Mouse (Mus musculus): ENCODE results near the gene Rbm8a. TPM values are rescaled to one million over a fixed set of nuclear protein-coding genes. Genes with fewer than 3 reads are reported as not detected.

Gene Rbm8a
- total RNA-seq, 2 experiments from 2014 or later: 64.7 to 112 TPM

GRCm38 (mm10) chr3:96668424-96669067, 38.8 kb downstream of the Rbm8a start:
- no peak for ATAC-seq (replicated peaks; ENCODE audit: poor library complexity, severe bottlenecking)

GRCm38 (mm10) chr3:96669727-96670468, 40.2 kb downstream of the Rbm8a start, which contains the start of gene Ankrd35:
TSS of gene Ankrd35 (plus strand) at chr3:96670131.
- ATAC-seq (replicated peaks; ENCODE audit: poor library complexity, severe bottlenecking): peak; percentile 99

GRCm38 (mm10) chr3:96671519-96671918, 41.8 kb downstream of the Rbm8a start:
- ATAC-seq (replicated peaks; ENCODE audit: poor library complexity, severe bottlenecking): no peak

GRCm38 (mm10) chr3:96673514-96673913, 43.8 kb downstream of the Rbm8a start:
- ATAC-seq (replicated peaks; ENCODE audit: poor library complexity, severe bottlenecking): no peak

GRCm38 (mm10) chr3:96674442-96674841, 44.7 kb downstream of the Rbm8a start:
- no peak for ATAC-seq (replicated peaks; ENCODE audit: poor library complexity, severe bottlenecking)

GRCm38 (mm10) chr3:96675171-96675570, 45.4 kb downstream of the Rbm8a start:
- peak; percentile 52 for ATAC-seq (replicated peaks; ENCODE audit: poor library complexity, severe bottlenecking)

- ATAC-seq (replicated peaks; ENCODE audit: poor library complexity, severe bottlenecking): no peak
These were observed 46.0 kb downstream of the Rbm8a start for GRCm38 (mm10) chr3:96675690-96676089.

GRCm38 (mm10) chr3:96678456-96678855, 48.7 kb downstream of the Rbm8a start:
- ATAC-seq (replicated peaks; ENCODE audit: poor library complexity, severe bottlenecking): no peak

- ATAC-seq (replicated peaks; ENCODE audit: poor library complexity, severe bottlenecking): no peak
These were observed 49.5 kb downstream of the Rbm8a start for GRCm38 (mm10) chr3:96679159-96679674.

- ATAC-seq (replicated peaks; ENCODE audit: poor library complexity, severe bottlenecking): no peak
These were observed 50.7 kb downstream of the Rbm8a start for GRCm38 (mm10) chr3:96680269-96680956.

Other genes with a start within 250 kb of the Rbm8a start
- not detected in 2 replicates for gene BC107364, start 177.6 kb upstream of the Rbm8a start, total RNA-seq (2014; fragmentation: Nextera tagmentation)
- not detected in 2 replicates for gene BC107364, start 177.6 kb upstream of the Rbm8a start, total RNA-seq (2017)
- not detected in 2 replicates for gene Hfe2, start 104.8 kb upstream of the Rbm8a start, total RNA-seq (2014; fragmentation: Nextera tagmentation)
- gene Hfe2, start 104.8 kb upstream of the Rbm8a start, total RNA-seq (2017): not detected in 2 replicates
- 80.1 and 110 TPM in 2 replicates for gene Txnip, start 72.0 kb upstream of the Rbm8a start, total RNA-seq (2014; fragmentation: Nextera tagmentation)
- gene Txnip, start 72.0 kb upstream of the Rbm8a start, total RNA-seq (2017): 79.0 and 80.5 TPM in 2 replicates
- not detected in 2 replicates for gene Gm16253, start 52.9 kb upstream of the Rbm8a start, total RNA-seq (2014; fragmentation: Nextera tagmentation)
- gene Gm16253, start 52.9 kb upstream of the Rbm8a start, total RNA-seq (2017): not detected in 2 replicates
- gene Polr3gl, start 35.8 kb upstream of the Rbm8a start, total RNA-seq (2014; fragmentation: Nextera tagmentation): 15.6 and 43.7 TPM in 2 replicates
- 50.5 and 57.8 TPM in 2 replicates for gene Polr3gl, start 35.8 kb upstream of the Rbm8a start, total RNA-seq (2017)
- gene Ankrd34a, start 33.3 kb upstream of the Rbm8a start, total RNA-seq (2014; fragmentation: Nextera tagmentation): not detected in 2 replicates
- not detected in 2 replicates for gene Ankrd34a, start 33.3 kb upstream of the Rbm8a start, total RNA-seq (2017)
- 2.2 and 2.3 TPM in 2 replicates for gene Lix1l, start 28.8 kb upstream of the Rbm8a start, total RNA-seq (2014; fragmentation: Nextera tagmentation)
- 1.7 and 2.1 TPM in 2 replicates for gene Lix1l, start 28.8 kb upstream of the Rbm8a start, total RNA-seq (2017)
- 23.6 and 41.6 TPM in 2 replicates for gene Pex11b, start 5.4 kb downstream of the Rbm8a start, total RNA-seq (2014; fragmentation: Nextera tagmentation)
- gene Pex11b, start 5.4 kb downstream of the Rbm8a start, total RNA-seq (2017): 14.5 and 20.1 TPM in 2 replicates
- gene Gm42957, start 5.5 kb downstream of the Rbm8a start, total RNA-seq (2014; fragmentation: Nextera tagmentation): 0.15 TPM in 1 of 2 replicates, not detected in the other
- not detected in 2 replicates for gene Gm42957, start 5.5 kb downstream of the Rbm8a start, total RNA-seq (2017)
- gene Itga10, start 15.7 kb downstream of the Rbm8a start, total RNA-seq (2014; fragmentation: Nextera tagmentation): 1.3 TPM in 1 of 2 replicates, not detected in the other
- gene Itga10, start 15.7 kb downstream of the Rbm8a start, total RNA-seq (2017): 0.34 TPM in 1 of 2 replicates, not detected in the other
- gene Ankrd35, start 40.2 kb downstream of the Rbm8a start, total RNA-seq (2014; fragmentation: Nextera tagmentation): not detected in 2 replicates
- not detected in 2 replicates for gene Ankrd35, start 40.2 kb downstream of the Rbm8a start, total RNA-seq (2017)
- gene Pias3, start 66.5 kb downstream of the Rbm8a start, total RNA-seq (2014; fragmentation: Nextera tagmentation): 8.1 and 14.4 TPM in 2 replicates
- 3.3 and 8.2 TPM in 2 replicates for gene Pias3, start 66.5 kb downstream of the Rbm8a start, total RNA-seq (2017)
- not detected in 2 replicates for gene Nudt17, start 78.6 kb downstream of the Rbm8a start, total RNA-seq (2014; fragmentation: Nextera tagmentation)
- gene Nudt17, start 78.6 kb downstream of the Rbm8a start, total RNA-seq (2017): 0.31 TPM in 1 of 2 replicates, not detected in the other
- 30.8 and 38.8 TPM in 2 replicates for gene Polr3c, start 97.7 kb downstream of the Rbm8a start, total RNA-seq (2014; fragmentation: Nextera tagmentation)
- 22.4 and 22.5 TPM in 2 replicates for gene Polr3c, start 97.7 kb downstream of the Rbm8a start, total RNA-seq (2017)
- gene Rnf115, start 97.7 kb downstream of the Rbm8a start, total RNA-seq (2014; fragmentation: Nextera tagmentation): 41.1 and 65.6 TPM in 2 replicates
- 55.3 and 71.5 TPM in 2 replicates for gene Rnf115, start 97.7 kb downstream of the Rbm8a start, total RNA-seq (2017)
- gene Pdzk1, start 199.4 kb downstream of the Rbm8a start, total RNA-seq (2014; fragmentation: Nextera tagmentation): not detected in 2 replicates
- gene Pdzk1, start 199.4 kb downstream of the Rbm8a start, total RNA-seq (2017): not detected in 2 replicates
- gene Cd160, start 199.4 kb downstream of the Rbm8a start, total RNA-seq (2014; fragmentation: Nextera tagmentation): not detected in 2 replicates
- 0.62 and 1.9 TPM in 2 replicates for gene Cd160, start 199.4 kb downstream of the Rbm8a start, total RNA-seq (2017)